Mouse (Mus musculus) spleen, adult 18-20 months (tissue): ENCODE results near the gene Cmah.

Source experiments
- DNase-seq, 2 experiments: peaks; one replicate each; pipeline ENCODE4 v3.0.0; 2022; ENCODE audit warnings: mixed read lengths in 2 of 2

Cmah gene

DNA sequence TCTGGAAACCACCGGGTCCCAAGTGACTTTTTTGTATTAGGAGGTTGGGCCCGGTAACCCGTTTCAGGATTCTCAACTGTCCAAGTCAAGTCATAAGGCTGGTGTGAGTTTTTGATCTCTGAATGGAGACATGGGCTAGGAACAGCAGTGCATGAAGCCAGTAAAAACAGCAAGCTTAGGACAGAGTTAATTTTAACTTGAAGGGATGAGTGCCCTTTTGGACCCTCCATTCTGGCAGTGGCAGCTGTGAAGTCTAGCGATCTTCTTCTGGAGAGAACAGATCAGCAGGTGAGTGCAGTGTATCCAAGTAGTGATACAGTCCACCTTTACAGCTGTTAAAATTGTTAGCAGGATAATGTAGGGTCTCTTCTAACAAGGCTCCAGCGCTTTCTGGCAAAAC, at the start of gene Cmah:
TSS of gene Cmah (plus strand) at position 204 of the 400 bp plus-strand sequence.
- no peak for DNase-seq

DNA sequence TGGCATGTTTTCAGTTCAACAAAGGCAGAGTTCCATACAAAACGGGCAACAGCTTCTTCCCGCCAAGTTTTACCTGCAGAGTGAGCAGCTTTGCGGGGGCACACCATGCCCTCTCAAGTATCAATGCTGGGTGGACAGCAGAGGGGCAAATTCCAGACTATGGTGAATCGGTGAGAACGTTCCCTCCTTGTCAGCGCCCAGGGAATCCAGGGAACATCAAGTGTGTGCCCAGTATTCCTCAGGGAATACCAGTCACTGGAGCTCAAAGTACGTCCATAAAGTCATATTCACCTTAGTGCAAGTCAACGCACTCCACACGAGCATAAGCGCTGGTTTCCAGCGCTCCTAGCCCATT, 47.8 kb upstream of the Cmah start:
- no peak for DNase-seq

DNA sequence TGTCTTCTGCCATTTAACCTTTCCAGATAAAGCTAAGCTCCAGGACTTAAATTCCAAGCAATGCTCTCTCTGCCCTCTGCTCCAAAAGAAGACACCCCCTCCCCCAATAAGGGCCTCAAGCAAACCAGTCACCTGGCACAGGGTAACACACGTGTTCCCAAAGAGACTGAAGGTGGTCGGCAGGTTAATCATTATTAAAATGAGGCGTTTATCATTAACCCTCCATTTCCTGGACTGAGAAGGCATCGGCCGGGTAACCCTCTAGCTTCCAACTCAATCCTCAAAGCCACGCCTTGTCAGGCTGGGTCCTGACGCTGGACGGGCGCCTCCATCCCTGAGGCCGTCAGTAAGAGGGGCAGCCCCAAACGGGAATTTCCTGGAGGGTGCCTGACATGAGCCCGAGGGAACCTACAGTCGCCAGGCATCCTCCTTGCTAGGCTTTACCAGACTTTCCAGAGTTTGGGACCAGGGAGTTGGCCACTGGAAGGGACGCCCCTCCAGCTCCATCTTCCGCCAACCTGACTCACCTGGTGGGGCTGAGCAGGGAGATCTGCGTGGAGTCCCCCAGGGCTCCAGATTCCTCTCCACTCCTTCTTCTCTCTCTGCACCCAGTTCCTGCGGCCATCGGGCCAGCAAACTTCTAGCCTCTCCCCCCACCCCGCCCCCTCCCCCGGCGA, 47.3 kb upstream of the Cmah start:
- no peak for DNase-seq

DNA sequence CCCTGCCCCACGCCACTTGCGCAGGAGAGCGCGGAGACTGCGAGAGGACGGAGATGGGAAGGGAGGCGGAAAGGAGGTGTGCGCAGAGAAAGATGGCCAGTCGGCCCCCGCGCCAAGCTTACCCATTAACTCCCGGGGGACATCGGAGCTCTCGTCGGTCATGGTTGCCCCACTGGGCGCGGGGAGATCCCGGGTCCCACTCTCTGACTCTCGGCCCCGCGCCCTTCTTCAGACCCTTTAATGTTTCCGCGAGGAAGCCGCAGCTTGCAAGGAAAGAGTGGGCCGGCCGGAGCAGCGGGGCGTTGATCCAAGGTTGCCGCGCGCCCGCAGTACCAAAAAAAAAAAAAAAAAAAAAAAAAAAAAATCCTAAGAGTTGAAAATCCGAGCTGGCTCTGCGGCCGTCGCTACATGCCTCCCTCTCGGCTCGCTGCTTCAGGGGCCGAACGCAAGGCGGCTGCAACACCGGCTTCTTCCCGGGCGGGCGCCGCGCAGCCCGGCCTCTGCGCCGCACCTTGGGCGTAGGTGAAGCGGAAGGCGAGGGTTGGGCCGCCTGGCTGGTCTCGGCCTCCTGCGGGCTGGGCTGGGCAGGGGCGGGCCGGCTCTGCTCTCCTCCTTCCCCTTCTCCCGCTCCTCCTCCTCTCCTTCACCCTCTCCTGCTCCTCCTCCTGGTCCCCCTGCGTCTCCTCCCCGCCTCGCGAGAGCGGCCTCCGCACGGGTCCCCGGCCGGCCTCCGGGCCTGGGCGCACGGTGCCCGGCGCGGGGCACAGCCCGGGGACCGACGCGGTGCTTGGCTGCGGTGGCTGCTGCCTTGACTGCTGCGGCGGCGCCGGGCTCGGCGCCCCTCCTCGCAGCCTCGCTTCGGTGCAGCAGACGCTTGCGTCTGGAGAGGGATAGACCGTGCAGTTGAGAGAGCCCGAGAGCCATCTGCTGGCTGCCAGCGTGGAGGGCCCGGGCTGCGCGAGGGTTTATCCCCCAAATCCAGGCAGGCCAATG, 46.5 kb upstream of the Cmah start, which contains the start of gene Carmil1:
TSS of gene Carmil1 (minus strand) at position 357 of the 993 bp plus-strand sequence.
- peak; percentile 61 to 73 for DNase-seq

DNA sequence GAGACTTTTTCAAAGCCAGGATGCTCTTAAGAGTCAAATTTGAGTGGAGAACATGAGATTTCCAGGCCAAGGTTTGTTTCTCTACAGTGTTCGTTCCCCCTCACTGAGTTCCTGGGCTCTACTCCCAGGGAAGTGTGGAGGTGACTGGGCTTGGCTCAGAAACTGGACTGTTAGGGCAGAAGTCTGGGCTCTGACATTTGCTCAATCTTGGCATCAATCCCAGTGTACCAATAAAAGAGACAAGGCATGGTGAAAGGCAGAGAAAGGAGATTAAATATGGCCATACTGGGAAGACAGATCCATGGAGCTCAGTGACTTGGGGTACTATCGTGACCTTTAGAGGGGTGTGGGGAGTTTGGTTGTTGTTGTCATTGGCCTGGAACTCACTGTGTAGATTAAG, 39.8 kb upstream of the Cmah start:
- no peak for DNase-seq

DNA sequence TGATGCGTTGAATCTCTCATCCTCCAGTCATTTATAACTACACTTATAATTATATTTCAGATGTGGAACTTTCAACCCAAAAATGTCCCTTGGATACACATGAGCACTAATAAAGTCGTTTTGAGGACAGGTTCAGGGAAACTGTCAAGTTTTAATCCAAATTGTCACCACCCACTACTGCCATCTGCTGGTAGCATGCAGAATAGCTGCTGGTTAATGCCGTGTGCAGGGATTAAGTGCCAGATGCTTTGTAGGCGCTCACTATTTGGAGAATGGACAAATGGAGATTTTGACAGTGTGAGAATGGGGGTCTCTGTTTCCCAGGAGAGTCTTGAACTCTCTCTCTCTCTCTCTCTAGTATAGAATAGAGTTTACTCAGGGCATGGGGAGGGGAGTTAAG, 30.0 kb upstream of the Cmah start:
- peak in 1 of 2 experiments; percentile 43 for DNase-seq

DNA sequence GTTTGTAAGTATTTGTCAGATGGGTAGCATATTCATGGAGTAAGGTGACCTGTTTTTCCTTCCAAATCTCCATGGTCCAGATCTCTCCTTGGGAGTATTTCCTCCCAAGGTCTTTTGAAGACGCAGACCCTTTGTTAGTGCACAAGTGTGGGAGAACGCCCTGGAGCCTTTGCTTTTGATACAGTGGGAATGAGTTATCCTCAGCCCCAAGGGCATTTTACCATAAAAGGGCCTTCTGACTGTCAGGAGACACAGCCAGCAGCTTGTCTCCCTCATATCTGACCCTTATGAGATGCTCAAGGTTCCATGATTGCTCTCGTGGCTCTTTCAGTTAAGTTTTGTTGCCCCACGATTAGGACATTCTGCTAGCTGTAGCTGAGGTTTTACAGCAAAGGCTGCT, 21.7 kb upstream of the Cmah start:
- no peak for DNase-seq

DNA sequence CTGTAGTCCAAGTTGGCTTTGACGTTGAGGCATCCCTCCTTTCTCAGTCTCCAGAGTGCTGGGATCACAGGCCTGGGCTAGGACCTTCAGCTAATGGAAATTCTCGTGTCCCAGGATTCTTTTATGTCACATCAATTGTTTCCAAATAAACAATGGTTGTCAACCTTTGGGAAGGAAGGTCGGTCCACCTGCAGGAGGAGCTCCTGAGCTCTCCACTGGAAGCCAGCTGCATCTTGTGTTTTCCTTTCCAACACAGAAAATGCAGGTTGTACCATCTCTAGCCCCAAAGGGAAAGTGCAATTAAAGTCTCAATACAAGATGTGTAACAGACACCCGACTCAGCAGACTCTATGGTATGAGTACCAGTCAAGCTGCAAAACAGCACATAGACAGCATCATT, 21.0 kb upstream of the Cmah start:
- DNase-seq: peak in 1 of 2 experiments; percentile 9

DNA sequence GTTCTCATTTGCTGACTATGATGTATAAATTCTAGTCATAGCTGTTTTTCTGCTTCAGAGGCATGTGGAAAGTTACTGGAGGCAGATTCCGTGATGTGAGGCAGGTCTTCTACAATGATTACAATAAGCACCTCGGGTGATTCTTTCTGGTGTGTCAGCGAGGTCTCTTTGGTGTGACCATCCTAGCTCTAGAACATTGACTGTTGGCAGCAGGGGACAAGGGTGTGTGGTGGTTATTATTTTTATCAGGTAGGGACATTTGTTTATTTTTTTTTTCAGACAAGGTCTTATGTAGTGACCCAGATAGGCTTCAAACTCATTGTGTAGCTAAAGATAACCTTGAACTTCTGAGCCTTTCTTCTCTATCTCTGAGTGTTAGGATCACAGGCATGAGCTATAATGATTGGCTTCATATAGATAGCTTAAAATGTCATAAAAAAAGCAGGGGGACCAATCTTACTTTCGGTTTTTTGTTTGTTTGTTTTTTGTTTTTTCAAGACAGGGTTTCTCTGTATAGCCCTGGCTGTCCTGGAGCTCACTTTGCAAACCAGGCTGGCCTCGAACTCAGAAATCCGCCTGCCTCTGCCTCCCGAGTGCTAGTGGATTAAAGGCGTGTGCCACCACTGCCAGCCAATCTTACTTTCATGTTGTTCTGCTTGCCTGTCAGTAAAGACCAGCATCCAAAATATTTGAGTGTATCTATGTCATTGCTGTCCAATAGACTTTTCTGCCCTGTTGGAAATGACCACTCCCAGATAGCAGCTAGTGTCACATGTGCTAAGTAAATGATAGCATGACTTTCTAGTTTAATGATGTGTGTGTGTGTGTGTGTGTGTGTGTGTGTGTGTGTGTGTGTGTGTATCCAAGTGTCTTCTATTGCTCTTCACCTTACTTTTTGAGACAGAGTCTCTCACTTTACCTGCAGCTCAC, 15.9 kb upstream of the Cmah start:
- no peak for DNase-seq

DNA sequence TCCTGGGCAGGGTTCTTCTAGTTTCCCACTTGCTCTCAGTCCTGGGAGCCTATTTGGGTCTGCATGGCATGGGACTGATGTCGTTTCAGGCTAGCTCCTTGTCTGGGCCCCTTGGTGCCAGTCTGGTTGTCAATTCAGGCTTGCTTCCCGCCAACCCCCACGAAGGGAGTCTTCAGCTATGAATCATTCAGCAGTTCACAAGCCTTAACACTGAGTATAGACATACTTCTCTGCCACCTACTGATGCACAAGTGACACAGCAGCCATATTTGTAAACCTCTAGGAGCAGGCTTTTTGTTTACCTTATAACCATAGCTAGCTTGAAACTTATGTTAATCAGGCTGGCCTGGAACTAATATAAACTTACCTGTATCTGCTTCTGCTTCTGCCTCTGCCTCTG, 10.6 kb upstream of the Cmah start:
- no peak for DNase-seq

DNA sequence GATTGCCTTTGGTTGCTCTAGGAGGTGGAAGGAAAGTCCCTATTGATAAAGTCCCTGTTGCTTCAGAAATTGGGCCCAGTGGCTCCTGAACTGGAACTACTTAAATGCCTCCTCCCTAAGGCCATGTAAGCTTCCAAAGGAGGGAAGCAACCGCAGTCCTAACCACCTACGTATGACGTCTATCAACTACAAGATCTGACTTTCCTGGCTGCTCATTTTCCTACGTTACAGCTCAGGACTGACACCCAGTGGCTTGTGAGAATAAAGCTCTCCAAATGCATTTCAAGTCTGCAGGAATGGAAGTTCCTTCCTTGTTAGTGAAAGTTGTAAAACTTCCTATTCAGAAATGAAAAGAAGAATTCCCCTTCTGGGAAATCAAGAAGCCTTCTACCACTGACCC, 8.6 kb upstream of the Cmah start:
- DNase-seq: peak in 1 of 2 experiments; percentile 23

DNA sequence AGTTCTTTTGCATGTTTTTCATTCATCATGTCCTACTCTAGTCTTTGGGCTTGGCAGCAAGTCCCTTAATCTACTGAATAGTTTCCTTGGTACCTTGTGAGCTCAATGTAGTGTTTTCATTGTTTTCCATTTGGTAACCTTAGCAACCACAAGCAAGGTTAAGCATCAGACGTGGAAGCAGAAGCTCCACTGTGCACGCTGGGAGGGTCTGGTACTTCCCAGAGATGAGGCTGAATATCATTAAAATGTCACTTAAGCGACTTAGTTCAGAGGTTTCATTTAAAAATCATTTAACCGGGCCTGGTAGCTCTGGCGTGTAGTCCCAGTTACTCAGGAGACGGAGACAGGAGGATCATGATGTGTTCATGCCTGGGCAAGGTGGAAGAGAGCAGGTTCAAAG, 5.9 kb upstream of the Cmah start:
- no peak for DNase-seq

DNA sequence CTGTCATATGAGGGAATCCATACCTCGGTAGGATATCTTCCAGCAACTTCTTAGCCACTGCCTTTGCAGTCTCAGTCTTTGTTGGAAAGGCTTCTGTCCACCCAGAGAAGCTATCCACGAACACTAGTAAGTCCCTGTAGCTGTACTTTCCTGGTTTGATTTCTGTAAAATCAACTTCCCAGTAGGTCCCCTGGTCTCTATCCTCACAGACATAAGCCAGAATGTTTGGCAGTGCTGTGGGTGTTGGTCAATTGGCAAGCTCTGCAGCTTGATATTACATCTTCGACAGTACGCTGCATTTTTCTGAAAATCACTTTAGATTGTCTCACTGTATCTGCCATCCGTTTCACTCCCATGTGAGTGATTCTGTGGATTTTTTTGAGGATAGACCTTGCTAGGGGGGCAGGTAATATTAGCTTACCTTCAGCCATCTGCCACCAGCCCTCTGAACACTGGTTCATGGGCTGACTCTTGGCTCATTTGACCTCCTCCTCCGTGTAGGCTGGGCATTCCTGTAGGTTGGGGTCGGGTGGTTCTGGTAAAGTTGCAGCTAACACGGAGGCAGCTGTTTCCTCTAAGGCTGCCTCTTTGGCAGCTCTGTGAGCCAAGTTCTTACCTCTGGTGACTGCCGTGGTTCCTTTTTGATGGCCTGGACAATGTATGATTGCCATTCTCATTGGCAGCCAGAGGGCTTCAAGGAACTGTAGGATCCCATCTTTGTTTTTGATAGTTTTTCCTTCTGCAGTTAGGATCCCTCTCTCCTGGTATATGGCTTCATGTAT, 1.0 kb downstream of the Cmah start:
- DNase-seq: no peak

DNA sequence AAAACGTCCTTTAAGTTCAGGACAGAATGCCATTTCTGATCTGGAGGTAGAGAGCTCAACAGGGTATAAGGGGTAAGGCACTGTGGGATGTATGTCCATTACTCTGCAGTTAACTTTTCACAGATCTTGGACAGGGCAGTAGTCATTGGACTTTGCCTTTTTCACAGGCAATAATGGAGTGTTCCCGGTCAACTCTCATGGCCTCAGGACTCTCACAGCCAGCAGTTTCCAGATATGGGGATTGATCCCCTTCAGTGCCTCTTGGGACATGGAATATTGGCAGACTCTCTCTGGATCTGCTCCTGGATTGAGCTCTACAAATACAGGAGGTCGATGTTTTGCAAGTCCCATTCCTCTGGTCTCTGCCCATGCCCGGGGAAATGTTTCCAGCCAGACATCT, 2.9 kb downstream of the Cmah start:
- no peak for DNase-seq

DNA sequence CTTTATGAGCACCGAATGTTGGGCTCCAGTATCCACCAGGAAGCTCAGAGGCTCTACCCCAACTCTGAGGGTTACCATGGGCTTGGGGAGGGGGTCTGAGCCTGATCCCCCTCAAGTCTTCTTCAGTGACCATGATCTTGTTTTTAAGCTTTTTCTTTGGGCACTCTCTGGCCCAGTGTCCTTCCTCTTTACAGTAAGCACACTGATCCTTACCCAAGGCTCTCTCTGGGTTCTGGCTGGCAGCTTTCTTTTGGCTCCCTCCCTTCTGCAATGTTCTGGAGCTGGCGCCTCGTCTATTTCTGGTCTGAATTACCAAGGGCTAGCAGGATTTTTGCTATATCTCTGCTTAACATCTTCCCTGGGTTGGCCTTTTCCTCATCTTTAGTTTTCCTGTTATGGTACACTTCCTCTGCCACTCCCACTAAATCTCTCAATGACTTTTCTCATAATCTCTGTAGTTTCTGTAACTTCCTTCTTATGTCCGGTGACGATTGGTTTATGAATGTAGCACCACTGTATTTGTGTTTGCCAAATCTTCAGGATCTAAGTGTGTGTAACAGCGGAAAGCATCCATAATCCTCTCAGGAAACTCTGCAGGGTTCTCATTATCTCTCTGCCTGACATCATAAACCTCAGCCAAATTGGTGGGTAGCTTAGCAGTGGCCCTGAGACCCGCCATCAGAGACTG, 3.8 kb downstream of the Cmah start:
- no peak for DNase-seq

DNA sequence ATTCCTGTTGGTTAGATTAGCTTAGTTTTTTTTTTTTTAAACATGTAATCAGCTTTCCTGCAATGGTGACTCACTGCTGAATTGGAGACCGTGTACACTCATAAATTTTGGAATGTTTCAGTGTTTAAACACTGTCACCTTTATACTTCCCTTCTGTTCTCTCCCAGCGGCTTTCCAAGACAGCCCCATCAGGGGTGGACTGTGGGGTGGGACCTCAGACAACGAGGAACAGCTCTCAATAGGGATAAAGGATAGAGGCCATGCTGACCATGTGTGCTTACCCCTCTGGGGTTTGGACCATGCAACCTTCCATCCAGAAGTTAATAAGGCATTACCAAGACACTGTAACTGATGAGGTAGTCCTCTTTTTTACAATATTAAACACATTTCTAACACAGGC, 5.3 kb downstream of the Cmah start:
- no peak for DNase-seq

DNA sequence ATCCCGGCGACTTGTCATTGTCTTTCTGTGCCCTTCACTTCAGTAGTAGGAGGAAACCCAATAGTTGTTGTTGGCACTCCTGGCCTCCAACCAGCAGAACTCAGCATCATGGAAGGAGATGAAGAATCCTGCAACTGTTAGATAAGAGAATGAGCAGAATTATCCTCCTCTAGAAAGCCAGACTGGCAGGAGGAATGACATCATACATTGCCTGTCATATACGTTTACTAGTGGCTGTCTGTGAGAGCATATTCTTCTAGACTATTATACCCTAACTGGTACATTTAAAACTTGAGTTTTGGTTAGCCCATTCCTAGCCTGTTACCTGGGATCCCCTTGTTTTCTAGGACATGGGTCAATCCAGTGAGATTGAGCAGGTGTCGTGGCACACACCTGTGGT, 9.6 kb downstream of the Cmah start:
- DNase-seq: no peak

DNA sequence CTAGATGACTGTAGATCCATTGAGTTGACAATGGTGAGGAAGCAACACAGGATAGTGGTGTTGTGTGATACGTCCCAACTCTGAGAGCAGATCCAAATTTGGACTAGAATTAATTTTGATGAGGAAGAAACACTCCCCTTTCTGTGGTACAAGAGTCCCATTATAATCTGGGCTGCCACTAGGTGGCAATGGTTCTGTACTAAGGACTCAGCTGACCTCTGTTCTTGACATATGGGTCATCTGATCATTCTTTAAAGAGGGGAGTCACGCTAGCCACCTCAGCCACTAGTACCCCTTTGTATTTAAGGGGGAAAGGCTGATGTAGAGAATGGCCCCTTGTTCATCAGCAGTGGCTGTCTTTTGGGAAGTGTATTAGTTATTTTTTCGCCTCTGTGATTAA, 10.7 kb downstream of the Cmah start:
- peak; percentile 14 to 64 for DNase-seq

DNA sequence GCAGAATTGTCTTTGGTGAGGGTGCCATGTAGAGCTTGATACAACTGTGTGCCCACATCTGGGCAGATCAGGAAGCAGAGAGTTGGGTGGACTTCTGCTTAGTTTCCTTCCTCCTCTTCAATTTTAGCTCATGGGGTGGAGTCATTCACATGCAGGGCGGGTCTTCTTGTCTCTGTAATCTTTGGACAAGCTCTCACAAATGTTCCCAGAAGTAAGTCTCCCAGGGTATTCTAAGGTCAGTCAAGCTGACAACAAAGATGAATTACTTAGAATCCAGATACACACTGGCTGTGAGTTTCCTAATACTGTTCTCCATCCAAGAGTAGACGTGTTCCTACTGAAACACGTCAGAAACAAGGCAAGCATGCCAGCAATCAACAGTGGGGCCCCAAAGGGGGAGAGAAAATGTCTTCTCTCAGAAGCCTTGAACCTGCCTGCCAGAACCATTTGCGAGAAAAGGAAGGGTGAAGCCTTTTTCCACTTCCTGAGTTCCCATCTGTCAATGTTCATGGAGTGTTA, 11.2 kb downstream of the Cmah start:
- DNase-seq: peak; percentile 35 to 44

DNA sequence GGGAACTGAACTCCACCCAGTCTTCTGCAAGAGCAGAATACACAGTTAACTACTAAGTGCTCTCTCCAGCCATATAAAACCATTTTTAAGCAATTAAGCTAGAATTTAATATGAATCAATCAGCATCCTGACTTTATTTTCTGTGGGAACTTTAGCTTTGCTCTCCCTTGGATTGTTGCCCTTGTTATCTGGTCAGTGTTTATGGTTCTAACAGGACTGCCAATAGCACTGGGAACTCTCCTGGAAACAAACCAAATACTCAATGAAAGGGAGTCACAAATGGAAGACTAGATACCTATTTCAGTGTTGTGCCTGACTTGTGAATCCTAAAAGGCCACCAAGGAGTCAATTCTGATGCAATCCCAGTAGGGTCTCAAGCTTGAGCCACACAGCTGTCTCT, 12.7 kb downstream of the Cmah start:
- no peak for DNase-seq

DNA sequence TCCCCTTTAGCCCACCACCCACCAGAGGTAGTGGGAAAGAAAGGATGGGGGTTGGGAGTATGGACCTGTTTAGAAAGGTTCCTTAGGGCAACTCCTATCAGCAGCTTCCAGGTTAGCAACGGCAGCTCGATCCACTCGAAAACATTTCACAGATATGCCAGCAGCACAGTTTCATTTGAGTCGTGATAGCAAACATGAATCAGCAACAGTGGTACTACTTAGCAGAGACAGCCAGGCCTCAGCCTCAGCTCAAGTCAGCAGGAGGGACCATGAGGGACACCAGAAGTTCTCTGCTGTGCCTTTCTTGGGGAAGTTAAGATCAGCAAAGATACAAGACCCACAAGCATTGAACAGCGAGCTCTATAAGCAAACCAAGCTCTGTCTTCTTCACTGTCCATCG, 13.3 kb downstream of the Cmah start:
- no peak for DNase-seq
